Mouse (Mus musculus) ES-E14 (cell line): Measurements from ENCODE around the gene Plekhs1.

Experiments used
- HCFC1 ChIP-seq: IDR thresholded peaks from 2 replicates; pipeline ENCODE4 v1.6.1; 2012; ENCODE audit warnings: low read length, inconsistent platforms, borderline replicate concordance; ENCODE audit not compliant: insufficient read depth
- ZC3H11A ChIP-seq: IDR thresholded peaks from 2 replicates; pipeline ENCODE4 v1.6.1; 2012; ENCODE audit warnings: low read depth, mild to moderate bottlenecking, inconsistent platforms, low read length, borderline replicate concordance

GRCm38 (mm10) chr19:56450892-56451291 is 10.5 kb upstream of the Plekhs1 start:
- no peak for TF ChIP-seq ZC3H11A
- TF ChIP-seq HCFC1: no peak
